Comparison of ENCODE assay signal across 10 mouse cellular contexts in genomic region chr13:99434494-99434893, GRCm38 (mm10).
"Had no signal": no experiment of that assay in that cellular context is flagged by ENCODE, and none has a peak within 500 bp of the region (broad histone marks: within the 10 kb centered on the region; RNA-seq: fewer than 3 reads in every experiment).

No protein-coding gene starts in this region.

- ATAC-seq: liver, embryonic 12.5 days had no signal

- H3K9ac ChIP-seq: kidney, embryonic 15.5 days; limb, embryonic 15.5 days; liver, embryonic 12.5 days; lung, embryonic 15.5 days; midbrain, embryonic 12.5 days; stomach, embryonic 15.5 days had no signal

- H3K4me2 ChIP-seq: kidney, embryonic 15.5 days; limb, embryonic 15.5 days; liver, embryonic 12.5 days; lung, embryonic 15.5 days; midbrain, embryonic 12.5 days; stomach, embryonic 15.5 days had no signal

- H3K27me3 ChIP-seq: kidney, embryonic 15.5 days; limb, embryonic 15.5 days; liver, embryonic 12.5 days; lung, embryonic 15.5 days; midbrain, embryonic 12.5 days; stomach, embryonic 15.5 days had no signal

- H3K4me3 ChIP-seq: kidney, embryonic 15.5 days; left cerebral cortex, adult 2 months; limb, embryonic 15.5 days; liver, embryonic 12.5 days; lung, embryonic 15.5 days; midbrain, embryonic 12.5 days; stomach, embryonic 15.5 days had no signal

- H3K4me1 ChIP-seq: kidney, embryonic 15.5 days; limb, embryonic 15.5 days; liver, embryonic 12.5 days; lung, embryonic 15.5 days; midbrain, embryonic 12.5 days; stomach, embryonic 15.5 days had no signal

- H3K36me3 ChIP-seq: liver, embryonic 12.5 days had no signal

- H3K27ac ChIP-seq: kidney, embryonic 15.5 days; left cerebral cortex, adult 2 months; limb, embryonic 15.5 days; liver, embryonic 12.5 days; lung, embryonic 15.5 days; midbrain, embryonic 12.5 days; stomach, embryonic 15.5 days had no signal

- DNase-seq: kidney, postnatal 14 days; thymus, adult 2 months; thymus, postnatal 25 days had no signal

- H3K9me3 ChIP-seq: kidney, embryonic 15.5 days; limb, embryonic 15.5 days; liver, embryonic 12.5 days; lung, embryonic 15.5 days; midbrain, embryonic 12.5 days; stomach, embryonic 15.5 days had no signal
